Mouse (Mus musculus): ENCODE results near the gene Ctsll3. TPM values are rescaled to one million over a fixed set of nuclear protein-coding genes. Genes with fewer than 3 reads are reported as not detected.

The Ctsll3 gene
- polyA plus RNA-seq, 2 experiments = 0.45 TPM; not detected in 1

DNA sequence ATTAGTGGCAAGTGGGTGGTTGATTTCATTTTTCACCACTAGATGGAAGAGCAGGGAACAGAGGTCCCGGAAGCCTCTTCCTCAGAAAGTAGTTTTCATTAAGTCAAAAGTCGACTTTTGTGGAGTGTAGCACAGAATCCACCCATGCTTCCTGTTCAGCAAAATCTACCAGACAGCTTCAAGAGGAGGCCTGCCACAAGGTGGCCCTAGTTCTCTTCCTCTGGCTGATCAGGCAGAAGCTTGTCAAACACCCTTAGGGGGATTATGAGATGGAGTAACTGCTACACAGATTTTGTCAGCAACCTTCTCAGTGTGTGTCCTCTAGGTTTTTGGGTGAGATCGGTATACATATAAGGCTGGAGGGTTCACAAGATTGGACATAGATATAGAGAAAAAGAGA is 23.4 kb upstream of the Ctsll3 start:
- TF ChIP-seq POLR2A (IDR thresholded peaks at IDR 0.05; ENCODE audit: borderline replicate concordance, extremely low read depth, insufficient read depth, insufficient read length) = no peak
- no peaks in the 10 kb centered on the region for H3K36me3 ChIP-seq (ENCODE audit: control insufficient read depth, insufficient read depth, low read length)
- H3K9me3 ChIP-seq (ENCODE audit: control insufficient read depth, low read length) = no peaks in the 10 kb centered on the region
- H3K27me3 ChIP-seq (ENCODE audit: control insufficient read depth, insufficient read depth, low read length) = no peaks in the 10 kb centered on the region
- no peak overlapping the region for H3K4me2 ChIP-seq (replicated peaks; ENCODE audit: low read depth, low read length, severe bottlenecking)
- no peak overlapping the region for H3K9ac ChIP-seq (ENCODE audit: low read depth, low read length, severe bottlenecking)
- no peak overlapping the region for H3K4me3 ChIP-seq (replicated peaks; ENCODE audit: low read length)
- H3K27ac ChIP-seq (replicated peaks; ENCODE audit: low read depth, low read length) = no peak overlapping the region
- no peaks in the 10 kb centered on the region for H3K4me1 ChIP-seq (ENCODE audit: control insufficient read depth, insufficient read depth, low read length)
- 62% methylated on average over 3 of the region's 3 CpGs for WGBS
- ATAC-seq (ENCODE audit: low FRiP score, low read depth) = no peak
- DNase-seq (ENCODE audit: low spot score) = no peak

DNA sequence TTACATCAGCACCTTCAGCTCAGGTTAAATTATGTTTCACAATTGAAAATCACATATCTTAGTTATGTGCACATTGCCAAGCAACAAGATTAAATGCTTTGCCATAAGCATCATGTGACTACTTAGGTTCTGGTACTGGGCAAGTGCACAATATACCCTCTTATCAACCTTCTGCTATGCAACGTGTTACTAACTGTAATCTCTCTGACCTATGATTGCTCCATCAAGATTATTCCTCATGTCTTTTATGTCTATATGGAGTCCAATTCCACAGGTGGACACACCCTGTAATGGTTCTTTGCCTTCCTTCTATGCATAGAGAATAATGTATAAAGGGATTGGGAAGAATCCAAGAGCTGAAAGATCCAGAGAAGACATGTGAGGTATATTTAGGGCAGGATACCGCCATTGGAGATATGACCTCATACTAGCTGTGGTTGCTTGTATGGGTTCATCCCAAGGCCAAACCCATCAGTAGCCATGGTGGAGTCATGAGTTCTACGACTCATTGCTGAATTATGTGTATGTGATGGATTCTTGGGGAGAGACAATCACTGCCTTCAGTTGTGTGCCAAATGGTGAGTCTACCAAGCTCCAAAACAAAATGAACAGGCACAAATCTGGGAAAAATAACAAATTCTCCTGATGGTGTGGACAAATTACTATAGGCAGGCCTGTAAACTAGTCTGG is 18.0 kb upstream of the Ctsll3 start:
- no peaks in the 10 kb centered on the region for H3K9me3 ChIP-seq (ENCODE audit: control insufficient read depth, low read length)
- no peak overlapping the region for H3K27ac ChIP-seq (replicated peaks; ENCODE audit: low read depth, low read length)
- DNase-seq (ENCODE audit: low spot score) (no peak), ATAC-seq (ENCODE audit: low FRiP score, low read depth) (no peak)
- H3K4me1 ChIP-seq (ENCODE audit: control insufficient read depth, insufficient read depth, low read length) = no peaks in the 10 kb centered on the region
- no peak overlapping the region for H3K4me3 ChIP-seq (replicated peaks; ENCODE audit: low read length)
- H3K36me3 ChIP-seq (ENCODE audit: control insufficient read depth, insufficient read depth, low read length) = no peaks in the 10 kb centered on the region
- H3K9ac ChIP-seq (ENCODE audit: low read depth, low read length, severe bottlenecking) = no peak overlapping the region
- TF ChIP-seq POLR2A (IDR thresholded peaks at IDR 0.05; ENCODE audit: borderline replicate concordance, extremely low read depth, insufficient read depth, insufficient read length) = no peak
- no peaks in the 10 kb centered on the region for H3K27me3 ChIP-seq (ENCODE audit: control insufficient read depth, insufficient read depth, low read length)
- 66% methylated on average over 3 of the region's 3 CpGs for WGBS
- H3K4me2 ChIP-seq (replicated peaks; ENCODE audit: low read depth, low read length, severe bottlenecking) = no peak overlapping the region

DNA sequence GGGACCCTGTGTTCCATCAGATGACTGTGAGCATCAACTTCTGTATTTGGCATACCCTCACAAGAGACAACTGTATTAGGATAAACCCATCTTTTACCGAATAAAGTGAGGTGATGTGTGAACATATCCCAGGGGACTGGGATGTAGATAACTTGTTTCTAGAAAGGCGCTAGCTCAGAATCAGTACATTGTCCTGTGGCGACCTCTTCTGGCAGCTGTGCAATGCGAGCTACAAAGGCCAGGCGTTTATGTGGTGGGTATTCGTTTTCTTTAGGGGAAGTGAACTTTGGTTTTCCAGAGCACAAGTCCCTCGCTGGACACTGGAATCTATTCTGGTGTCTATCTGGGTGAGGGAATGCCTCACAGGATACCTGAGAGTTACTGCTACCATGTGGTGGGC is 16.8 kb upstream of the Ctsll3 start:
- no peaks in the 10 kb centered on the region for H3K36me3 ChIP-seq (ENCODE audit: control insufficient read depth, insufficient read depth, low read length)
- no peak overlapping the region for H3K9ac ChIP-seq (ENCODE audit: low read depth, low read length, severe bottlenecking)
- ATAC-seq (ENCODE audit: low FRiP score, low read depth) = no peak
- peak; percentile 49 for DNase-seq (ENCODE audit: low spot score)
- H3K4me2 ChIP-seq (replicated peaks; ENCODE audit: low read depth, low read length, severe bottlenecking) = no peak overlapping the region
- no peaks in the 10 kb centered on the region for H3K27me3 ChIP-seq (ENCODE audit: control insufficient read depth, insufficient read depth, low read length)
- H3K4me3 ChIP-seq (replicated peaks; ENCODE audit: low read length) = no peak overlapping the region
- H3K9me3 ChIP-seq (ENCODE audit: control insufficient read depth, low read length) = no peaks in the 10 kb centered on the region
- no peak overlapping the region for H3K27ac ChIP-seq (replicated peaks; ENCODE audit: low read depth, low read length)
- TF ChIP-seq POLR2A (IDR thresholded peaks at IDR 0.05; ENCODE audit: borderline replicate concordance, extremely low read depth, insufficient read depth, insufficient read length) = no peak
- 10% methylated on average over 7 of the region's 7 CpGs for WGBS
- H3K4me1 ChIP-seq (ENCODE audit: control insufficient read depth, insufficient read depth, low read length) = no peaks in the 10 kb centered on the region

DNA sequence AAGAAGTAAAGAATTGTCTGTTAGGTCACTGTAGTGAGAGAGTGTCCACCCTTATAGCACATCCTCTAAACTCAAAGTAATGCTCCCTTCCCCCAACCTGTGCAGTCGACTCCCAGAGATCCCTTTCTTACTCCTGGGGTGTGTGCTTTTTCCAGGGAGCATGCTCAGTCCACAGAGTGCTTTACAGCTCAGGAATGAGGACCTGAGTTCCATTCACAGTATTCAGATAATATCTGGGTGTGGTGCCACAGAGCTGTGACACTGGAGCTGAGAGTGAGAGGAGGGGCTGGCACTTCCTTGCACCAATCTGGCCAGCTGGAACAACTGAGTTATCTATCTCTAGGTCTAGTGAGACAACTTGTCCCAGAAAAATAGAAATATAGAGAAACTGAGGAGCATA is 11.1 kb upstream of the Ctsll3 start:
- 45% methylated on average over 1 of the region's 1 CpGs for WGBS
- no peak for TF ChIP-seq POLR2A (IDR thresholded peaks at IDR 0.05; ENCODE audit: borderline replicate concordance, extremely low read depth, insufficient read depth, insufficient read length)
- Histone ChIP-seq H3K9me3 (ENCODE audit: control insufficient read depth, low read length) (no peaks in the 10 kb centered on the region), H3K36me3 (ENCODE audit: control insufficient read depth, insufficient read depth, low read length) (no peaks in the 10 kb centered on the region), H3K27ac (replicated peaks; ENCODE audit: low read depth, low read length) (no peak overlapping the region), H3K9ac (ENCODE audit: low read depth, low read length, severe bottlenecking) (no peak overlapping the region), H3K27me3 (ENCODE audit: control insufficient read depth, insufficient read depth, low read length) (no peaks in the 10 kb centered on the region), H3K4me2 (replicated peaks; ENCODE audit: low read depth, low read length, severe bottlenecking) (no peak overlapping the region), H3K4me3 (replicated peaks; ENCODE audit: low read length) (no peak overlapping the region), H3K4me1 (ENCODE audit: control insufficient read depth, insufficient read depth, low read length) (no peaks in the 10 kb centered on the region)
- ATAC-seq (ENCODE audit: low FRiP score, low read depth) (no peak), DNase-seq (ENCODE audit: low spot score) (no peak)

DNA sequence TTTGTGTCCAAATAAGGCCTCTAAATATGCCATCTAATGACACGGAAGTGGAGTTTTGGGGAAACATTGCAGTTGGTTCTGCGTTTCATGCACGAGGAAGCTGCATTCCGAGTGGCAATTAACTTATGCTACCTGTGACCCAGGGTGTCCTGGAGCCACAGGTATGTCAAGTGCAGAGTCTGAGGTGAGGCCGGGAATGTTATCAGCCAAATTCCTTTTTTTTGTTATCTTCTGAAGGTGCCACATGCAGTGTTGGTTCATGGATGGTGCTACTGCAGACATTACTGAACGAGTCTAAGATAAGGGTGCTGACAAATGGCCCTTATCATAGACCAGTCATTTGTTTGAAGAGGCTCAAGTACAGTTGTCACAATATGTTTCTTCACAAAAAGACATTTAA is 10.1 kb upstream of the Ctsll3 start:
- WGBS = 87% methylated on average over 6 of the region's 6 CpGs
- no peak for TF ChIP-seq POLR2A (IDR thresholded peaks at IDR 0.05; ENCODE audit: borderline replicate concordance, extremely low read depth, insufficient read depth, insufficient read length)
- Histone ChIP-seq H3K27ac (replicated peaks; ENCODE audit: low read depth, low read length) (no peak overlapping the region), H3K9me3 (ENCODE audit: control insufficient read depth, low read length) (no peaks in the 10 kb centered on the region), H3K9ac (ENCODE audit: low read depth, low read length, severe bottlenecking) (no peak overlapping the region), H3K27me3 (ENCODE audit: control insufficient read depth, insufficient read depth, low read length) (no peaks in the 10 kb centered on the region), H3K4me3 (replicated peaks; ENCODE audit: low read length) (no peak overlapping the region), H3K4me2 (replicated peaks; ENCODE audit: low read depth, low read length, severe bottlenecking) (no peak overlapping the region), H3K36me3 (ENCODE audit: control insufficient read depth, insufficient read depth, low read length) (no peaks in the 10 kb centered on the region), H3K4me1 (ENCODE audit: control insufficient read depth, insufficient read depth, low read length) (no peaks in the 10 kb centered on the region)
- DNase-seq (ENCODE audit: low spot score) = no peak
- ATAC-seq (ENCODE audit: low FRiP score, low read depth) = no peak
